Mouse (Mus musculus) thymus, adult 2 months (tissue): ENCODE measurements around the gene Odf3b.

ENCODE experiments used
- CTCF ChIP-seq: fragments of 200-500 bp; IDR thresholded peaks from 2 replicates; pipeline ENCODE4 v1.5.1; 2012; ENCODE audit warnings: mild to moderate bottlenecking, control low read depth, low read length, moderate library complexity, borderline replicate concordance; ENCODE audit not compliant: control insufficient read depth, poor library complexity, insufficient read depth; ENCODE audit errors: extremely low read depth
- POLR2A ChIP-seq: fragments of 200-500 bp; IDR thresholded peaks from 2 replicates; pipeline ENCODE4 v1.6.1; 2012; ENCODE audit warnings: mild to moderate bottlenecking, low read length, control low read depth, moderate library complexity; ENCODE audit not compliant: control insufficient read depth, poor library complexity, insufficient read depth; ENCODE audit errors: extremely low read depth

- TF ChIP-seq CTCF (no peak), POLR2A (no peak)
Measured at GRCm38 (mm10) chr15:89428136-89428790, 49.2 kb upstream of the Odf3b start.
